Mouse (Mus musculus): ENCODE data around the gene Olfr373.
"Not testable (repeated sequence)": the region's sequence is repeated elsewhere in the genome, so short reads cannot be mapped to it uniquely, and the experiment has no call there.

Gene Olfr373
- long read RNA-seq, experiment 1, result 0 reads
- long read RNA-seq, experiment 2, result 0 reads

DNA sequence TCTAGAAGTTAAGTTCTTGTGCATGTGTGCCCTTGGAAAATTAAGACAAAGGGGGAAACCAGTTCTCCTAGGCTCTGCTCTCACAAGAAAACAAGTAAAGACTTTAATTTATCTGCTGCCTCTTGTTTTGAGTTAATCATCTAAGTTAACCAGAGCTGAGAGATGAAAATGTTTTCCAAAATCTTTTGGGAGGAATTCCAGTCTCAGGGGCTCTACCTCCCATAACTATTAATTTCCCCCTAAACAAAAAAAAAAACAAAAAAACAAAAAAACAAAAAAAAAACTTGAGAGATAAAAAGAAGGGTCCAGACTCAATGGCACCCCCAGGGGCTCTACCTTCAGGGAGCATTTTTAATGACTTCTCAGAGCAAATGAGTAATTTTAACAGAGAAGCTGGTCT is at the start of gene Olfr373:
Olfr373 (plus strand) TSS at position 301 of the 400 bp plus-strand sequence.
- intact Hi-C loops (cut with DNase I), result not testable (repeated sequence)

DNA sequence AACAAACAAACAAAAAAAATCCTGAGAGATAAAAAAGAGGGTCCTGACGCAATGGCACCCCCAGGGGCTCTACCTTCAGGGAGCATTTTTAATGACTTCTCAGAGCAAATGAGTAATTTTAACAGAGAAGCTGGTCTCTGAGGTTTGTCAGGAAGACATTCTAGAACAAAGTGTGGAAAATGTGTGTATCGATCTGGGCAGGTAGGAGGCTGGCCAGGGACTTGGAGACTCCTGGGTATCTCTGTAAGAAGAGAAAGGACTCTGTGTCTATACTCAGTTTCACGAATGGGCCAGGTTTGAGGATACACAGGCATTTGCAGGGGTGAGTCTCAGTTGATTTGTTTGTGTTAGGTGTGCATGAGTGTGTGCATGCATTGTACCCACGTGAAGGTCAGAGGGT is 42.1 kb upstream of the Olfr373 start, which contains the start of gene Olfr372:
Olfr372 (plus strand) TSS at position 301 of the 400 bp plus-strand sequence.
- intact Hi-C loops (cut with DNase I), result loop anchor here (5.0 kb wide), 1 partner anchor 46 kb away; no protein-coding TSS in a partner anchor

DNA sequence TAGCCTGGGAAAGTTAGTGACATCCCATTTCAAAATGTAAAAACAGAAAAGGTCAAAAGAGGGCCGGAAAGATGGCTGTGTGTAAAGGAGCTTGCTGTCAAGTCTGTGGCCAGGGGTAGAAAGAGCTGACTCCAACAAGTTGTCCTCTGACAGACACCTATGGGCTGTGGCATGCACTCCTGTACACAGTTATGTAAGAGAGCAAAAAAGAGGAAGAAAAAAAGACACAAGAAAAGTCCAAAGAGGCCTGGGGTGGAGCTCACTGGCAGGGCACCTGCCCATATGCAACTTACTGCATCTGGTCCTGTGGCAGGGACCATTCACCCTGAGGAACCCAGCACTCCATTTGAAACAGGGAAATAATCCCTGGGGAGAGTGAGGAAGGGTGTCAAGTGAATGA is 40.5 kb upstream of the Olfr373 start:
- intact Hi-C loops (cut with DNase I), result loop anchor here (5.0 kb wide), 1 partner anchor 45 kb away; no protein-coding TSS in a partner anchor

GRCm38 (mm10) chr8:72054633-72055032 is 28.3 kb upstream of the Olfr373 start:
- intact Hi-C loops (cut with DNase I), result not testable (repeated sequence)

DNA sequence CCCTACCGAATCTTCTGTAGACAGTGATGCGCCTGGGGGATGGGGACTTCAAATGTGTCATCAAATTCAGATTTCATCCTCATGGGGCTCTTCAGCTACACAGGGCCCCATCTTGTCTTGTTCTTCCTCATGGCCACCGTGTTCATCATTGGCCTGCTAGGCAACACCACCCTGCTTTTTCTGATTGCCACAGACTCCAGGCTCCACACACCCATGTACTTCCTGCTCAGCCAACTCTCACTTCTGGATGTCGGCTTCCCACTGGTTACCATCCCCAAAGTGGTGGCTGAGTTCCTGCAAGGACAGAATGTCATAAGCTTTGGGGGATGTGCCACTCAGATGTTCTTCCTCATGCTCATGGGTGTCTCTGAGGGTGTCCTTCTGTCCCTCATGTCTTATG is 25.3 kb upstream of the Olfr373 start:
- intact Hi-C loops (cut with DNase I), result not testable (repeated sequence)

DNA sequence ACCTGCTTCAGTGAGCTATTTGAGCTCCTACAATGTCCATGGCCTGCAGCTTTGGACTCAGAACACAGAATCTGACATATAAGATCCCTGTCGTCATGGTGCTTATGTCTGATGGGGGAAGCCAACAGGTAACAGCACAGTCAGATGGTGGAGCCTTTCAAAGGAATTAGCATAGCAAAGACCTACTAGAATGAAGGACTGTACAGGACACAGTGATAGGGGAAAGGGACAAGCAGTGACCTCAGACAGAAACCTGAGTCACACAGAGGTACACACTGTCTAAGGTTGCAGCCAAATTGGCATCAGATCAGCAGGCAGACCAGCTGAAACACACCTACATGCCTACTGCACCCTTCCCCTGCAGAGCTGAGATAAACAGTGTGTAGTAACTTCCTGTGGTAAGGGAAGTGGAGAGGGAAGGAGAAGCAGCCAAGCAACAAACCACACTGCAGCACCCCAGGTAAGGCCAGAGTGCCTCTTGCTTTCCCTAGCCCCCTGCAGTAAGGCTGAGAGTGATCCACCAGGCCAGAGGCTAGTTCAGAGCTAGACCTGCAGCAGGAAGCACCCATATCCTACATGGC is 16.1 kb upstream of the Olfr373 start:
- intact Hi-C loops (cut with DNase I), result not testable (repeated sequence)

GRCm38 (mm10) chr8:72084744-72085143 is 1.8 kb downstream of the Olfr373 start:
- intact Hi-C loops (cut with DNase I), result loop anchor here (5.0 kb wide), 1 partner anchor 42 kb away; the partner anchor contains the start of gene Olfr372

GRCm38 (mm10) chr8:72087611-72088010 is 4.6 kb downstream of the Olfr373 start:
- intact Hi-C loops (cut with DNase I), result loop anchor here (5.0 kb wide), 1 partner anchor 45 kb away; the partner anchor contains the start of gene Olfr372

GRCm38 (mm10) chr8:72096721-72097120 is 13.7 kb downstream of the Olfr373 start:
- intact Hi-C loops (cut with DNase I), result loop anchor here (5.0 kb wide), 1 partner anchor 89 kb away; the partner anchor contains the start of gene Cyp4f18

- intact Hi-C loops (cut with DNase I), result loop anchor here (5.0 kb wide), 1 partner anchor 92 kb away; the partner anchor contains the start of gene Cyp4f18
Observed at GRCm38 (mm10) chr8:72099377-72100103, 16.6 kb downstream of the Olfr373 start.

DNA sequence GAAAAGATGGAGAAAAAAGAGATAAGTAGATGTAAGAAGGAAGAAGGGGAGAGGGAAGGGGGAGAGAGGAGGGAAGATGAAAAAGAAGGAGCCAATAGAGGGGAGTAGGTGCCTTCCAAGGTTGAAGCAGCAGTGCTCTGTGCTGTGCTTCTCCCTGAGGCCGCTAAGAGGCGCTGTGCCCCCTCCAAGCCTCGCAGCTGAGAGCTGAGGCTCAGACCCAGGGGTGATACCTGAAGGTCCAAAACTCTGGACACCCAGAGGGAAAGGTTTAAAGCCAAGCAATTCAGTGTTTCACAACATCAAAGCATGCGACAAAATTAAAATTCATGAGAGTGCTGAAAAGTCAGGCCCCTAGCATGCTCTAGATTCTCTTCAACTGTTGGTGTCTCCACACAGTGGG is 22.2 kb downstream of the Olfr373 start:
- intact Hi-C loops (cut with DNase I), result no loop called here

DNA sequence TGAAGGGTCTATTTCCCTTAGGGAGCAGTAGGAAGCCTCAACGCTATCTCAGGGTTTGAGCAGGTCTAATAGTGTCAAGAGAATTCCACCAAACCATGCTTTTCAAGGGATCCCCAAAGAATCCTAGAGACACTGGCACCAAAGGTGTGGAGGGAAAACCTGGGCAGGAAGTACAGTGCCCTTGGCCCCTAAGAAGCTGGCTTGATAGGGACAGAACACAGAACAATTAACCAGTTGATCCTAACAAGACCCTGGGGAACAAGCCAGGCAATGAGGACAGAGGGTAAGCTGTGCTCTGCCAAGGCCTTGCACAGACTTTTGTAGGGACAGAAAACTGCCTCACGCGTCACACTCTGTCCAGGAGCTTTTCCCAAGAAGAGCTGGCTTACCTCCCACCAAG is 23.8 kb downstream of the Olfr373 start, which contains the start of gene Olfr374:
Olfr374 (plus strand) TSS at position 301 of the 400 bp plus-strand sequence.
- intact Hi-C loops (cut with DNase I), result no loop called here

GRCm38 (mm10) chr8:72110876-72111275 is 27.9 kb downstream of the Olfr373 start:
- intact Hi-C loops (cut with DNase I), result no loop called here

GRCm38 (mm10) chr8:72112486-72112885 is 29.5 kb downstream of the Olfr373 start:
- intact Hi-C loops (cut with DNase I), result no loop called here

- intact Hi-C loops (cut with DNase I), result no loop called here
Observed at GRCm38 (mm10) chr8:72115202-72115601, 32.2 kb downstream of the Olfr373 start.

DNA sequence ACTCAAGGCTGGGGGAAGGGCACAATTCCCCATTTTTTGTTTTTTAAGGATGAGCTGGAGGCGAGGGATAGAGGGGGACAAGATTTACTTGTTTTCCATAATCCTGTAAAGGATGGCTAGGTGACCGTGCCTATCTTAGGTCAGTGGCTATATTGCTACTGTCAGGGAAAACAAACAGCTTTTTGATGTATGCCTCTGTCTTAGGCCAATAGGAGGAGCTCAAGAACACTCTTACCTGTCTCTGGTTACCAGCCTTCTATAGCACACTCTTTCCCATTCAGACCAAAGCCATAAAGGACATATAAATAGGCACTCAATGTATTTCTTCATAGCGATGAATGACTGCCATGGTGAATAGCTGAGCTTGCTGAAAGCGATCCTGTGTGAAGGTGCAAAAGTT is 35.6 kb downstream of the Olfr373 start:
- intact Hi-C loops (cut with DNase I), result no loop called here

GRCm38 (mm10) chr8:72121486-72121885 is 38.5 kb downstream of the Olfr373 start:
- intact Hi-C loops (cut with DNase I), result not testable (repeated sequence)

DNA sequence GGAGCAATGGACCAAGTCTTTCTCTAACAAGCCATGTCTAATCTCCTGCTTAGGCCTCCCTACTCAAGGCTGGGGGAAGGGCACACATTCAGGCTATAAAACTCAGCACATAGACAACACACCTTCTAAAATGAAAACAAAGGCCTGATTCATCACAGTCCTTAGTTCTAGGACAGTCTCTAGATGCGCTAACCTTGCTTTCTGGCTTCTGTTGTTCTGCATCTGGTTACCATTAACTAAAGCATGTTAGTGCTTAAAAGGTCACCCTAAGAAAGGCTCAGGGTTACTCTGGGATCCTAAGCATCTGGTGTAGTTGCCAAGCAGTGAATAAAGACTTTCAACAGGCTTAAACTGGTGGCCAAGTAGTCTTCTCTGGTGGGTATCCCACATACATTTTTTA is 39.0 kb downstream of the Olfr373 start:
- intact Hi-C loops (cut with DNase I), result no loop called here

DNA sequence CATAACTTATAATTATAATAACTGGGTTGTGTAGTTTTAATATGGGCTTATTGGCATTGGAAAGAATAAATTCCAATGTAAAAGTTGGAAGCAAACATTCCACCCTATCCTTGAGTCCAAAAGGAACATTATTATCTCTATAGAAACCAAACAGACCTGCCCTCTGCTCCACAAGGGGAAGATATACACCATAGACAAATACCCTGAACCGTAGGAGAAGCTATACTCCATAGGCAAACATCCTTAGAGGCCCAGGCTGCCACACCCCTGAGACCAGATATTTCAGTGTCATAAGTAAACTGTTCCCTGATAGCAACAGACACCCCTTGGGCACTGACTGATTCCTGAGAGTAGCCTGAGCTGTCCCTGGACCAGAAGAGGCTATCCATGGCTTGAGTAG is 44.9 kb downstream of the Olfr373 start:
- intact Hi-C loops (cut with DNase I), result no loop called here

- intact Hi-C loops (cut with DNase I), result no loop called here
Observed at GRCm38 (mm10) chr8:72131251-72131650, 48.3 kb downstream of the Olfr373 start.

GRCm38 (mm10) chr8:72131901-72132300 is 48.9 kb downstream of the Olfr373 start:
- intact Hi-C loops (cut with DNase I), result no loop called here

- intact Hi-C loops (cut with DNase I), result no loop called here
Observed at GRCm38 (mm10) chr8:72132417-72132816, 49.4 kb downstream of the Olfr373 start.

Data from adrenal gland (tissue).